In the genomic region with DNA sequence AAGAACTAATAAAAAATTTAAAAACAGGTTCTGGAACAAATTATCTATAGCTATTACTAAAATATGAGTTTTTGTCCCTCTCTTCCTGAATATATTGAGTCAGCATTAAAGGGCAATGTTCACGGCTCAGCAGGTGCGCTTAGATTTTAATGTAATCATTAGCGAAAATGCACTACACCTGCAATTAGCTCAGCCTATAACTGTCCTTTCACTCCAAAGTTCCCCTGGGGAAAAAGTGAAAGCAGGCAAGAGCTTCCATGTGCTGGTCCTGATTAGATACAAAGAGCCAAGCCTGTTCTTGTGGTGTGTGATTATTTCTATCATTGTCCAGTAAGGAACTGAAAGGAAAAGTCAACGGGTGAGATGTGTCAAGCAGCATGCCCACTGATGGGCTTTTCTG, we compare ENCODE assay signal across 16 mouse cellular contexts.
"Had no signal": no experiment of that assay in that cellular context is flagged by ENCODE, and none has a peak within 500 bp of the region (broad histone marks: within the 10 kb centered on the region; RNA-seq: fewer than 3 reads in every experiment).

No protein-coding gene starts in this region.

- H3K9ac ChIP-seq: liver, embryonic 14.5 days; lung, embryonic 14.5 days; midbrain, embryonic 12.5 days; midbrain, embryonic 15.5 days; neural tube, embryonic 13.5 days; stomach, embryonic 15.5 days had no signal

- H3K4me3 ChIP-seq: midbrain, embryonic 10.5 days; midbrain, embryonic 12.5 days; midbrain, embryonic 15.5 days; myocyte; neural tube, embryonic 13.5 days; stomach, embryonic 15.5 days had no signal

- H3K27me3 ChIP-seq: midbrain, embryonic 12.5 days; midbrain, embryonic 15.5 days; neural tube, embryonic 13.5 days; stomach, embryonic 15.5 days had no signal

- H3K9me3 ChIP-seq: midbrain, embryonic 10.5 days; midbrain, embryonic 12.5 days; midbrain, embryonic 15.5 days; neural tube, embryonic 13.5 days; stomach, embryonic 15.5 days had no signal

- H3K36me3 ChIP-seq: midbrain, embryonic 10.5 days; midbrain, embryonic 12.5 days; midbrain, embryonic 15.5 days; neural tube, embryonic 13.5 days; stomach, embryonic 15.5 days had no signal

- H3K4me2 ChIP-seq: lung, embryonic 14.5 days; midbrain, embryonic 12.5 days; midbrain, embryonic 15.5 days; neural tube, embryonic 13.5 days; stomach, embryonic 15.5 days had no signal

- H3K4me1 ChIP-seq: midbrain, embryonic 10.5 days; midbrain, embryonic 12.5 days; midbrain, embryonic 15.5 days; neural tube, embryonic 13.5 days; stomach, embryonic 15.5 days had no signal

- ATAC-seq: midbrain, embryonic 15.5 days had no signal

- H3K27ac ChIP-seq: liver, embryonic 14.5 days; midbrain, embryonic 10.5 days; midbrain, embryonic 12.5 days; midbrain, embryonic 15.5 days; neural tube, embryonic 13.5 days; stomach, embryonic 15.5 days; stomach, postnatal 0 days had no signal

- DNase-seq: lung, adult 18-20 months; lung, embryonic 14.5 days; lung, postnatal 10 days; lung, postnatal 4 days; right cerebral cortex, postnatal 14 days; thymus, adult 2 months; thymus, postnatal 25 days; thymus, postnatal 4 days had no signal
